Mouse (Mus musculus) urinary bladder, postnatal 25 days (tissue): ENCODE measurements at regions not wholly inside any gene's neighbourhood (a gene's known extent, or its start where the extent isn't known, plus 50 kb on each side); places are given as distances from the start of the nearest gene placed in this dataset.

Experiments used
- DNase-seq: peaks from one replicate; pipeline ENCODE4 v3.0.0; 2022; ENCODE audit warnings: low spot score

DNA sequence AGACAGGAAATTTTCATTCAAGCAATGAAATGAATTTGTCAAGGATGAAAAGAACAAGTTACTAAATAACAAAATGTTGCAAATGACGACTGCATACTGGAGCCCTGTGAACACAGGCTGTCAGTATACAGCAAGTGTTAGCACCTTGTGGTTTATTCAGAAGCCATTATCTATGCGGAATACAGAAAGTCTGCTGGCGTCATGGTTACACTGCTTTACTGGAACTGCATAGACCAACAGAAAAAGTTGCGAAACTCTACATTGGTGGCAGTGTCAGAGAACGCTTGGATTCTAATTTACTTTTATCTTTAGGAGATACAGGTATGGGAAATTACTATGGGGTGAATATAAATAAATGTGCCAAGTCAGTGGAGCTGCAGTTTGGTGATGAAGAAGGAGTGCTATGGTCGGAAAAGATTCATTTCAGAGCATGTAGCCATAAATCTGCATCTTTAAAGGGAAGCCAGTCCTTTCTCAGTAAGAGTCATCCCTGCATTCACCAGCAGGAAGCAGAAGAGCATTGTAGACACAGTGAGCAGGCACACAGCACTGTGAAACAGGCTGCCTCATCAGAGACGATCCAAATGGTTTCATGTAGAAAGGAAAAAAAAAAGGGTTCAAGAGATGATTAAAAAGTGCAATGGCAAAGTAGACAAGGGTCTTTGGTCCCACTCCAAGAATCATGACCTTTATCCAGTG lies 586.3 kb downstream of the Kctd12 start:
- no peak for DNase-seq

DNA sequence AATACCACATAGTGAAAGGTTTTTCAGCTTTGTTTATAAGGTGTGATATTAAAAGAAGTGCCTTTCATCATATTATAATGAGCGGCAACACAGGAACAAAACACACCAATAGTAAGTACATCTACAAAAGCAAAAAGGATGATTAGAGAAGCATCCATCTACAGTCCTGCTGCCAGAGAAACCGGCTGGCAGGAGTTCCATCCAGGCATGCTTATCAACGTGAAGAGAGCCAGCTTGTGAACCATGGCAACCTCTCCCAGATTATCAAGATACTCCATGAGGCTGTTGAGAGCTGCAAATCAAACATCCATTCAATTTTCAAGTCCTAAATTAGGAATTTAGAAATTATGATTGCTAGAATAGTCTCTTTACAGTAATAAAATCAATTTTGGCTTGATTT lies 590.1 kb downstream of the Kctd12 start:
- no peak for DNase-seq

DNA sequence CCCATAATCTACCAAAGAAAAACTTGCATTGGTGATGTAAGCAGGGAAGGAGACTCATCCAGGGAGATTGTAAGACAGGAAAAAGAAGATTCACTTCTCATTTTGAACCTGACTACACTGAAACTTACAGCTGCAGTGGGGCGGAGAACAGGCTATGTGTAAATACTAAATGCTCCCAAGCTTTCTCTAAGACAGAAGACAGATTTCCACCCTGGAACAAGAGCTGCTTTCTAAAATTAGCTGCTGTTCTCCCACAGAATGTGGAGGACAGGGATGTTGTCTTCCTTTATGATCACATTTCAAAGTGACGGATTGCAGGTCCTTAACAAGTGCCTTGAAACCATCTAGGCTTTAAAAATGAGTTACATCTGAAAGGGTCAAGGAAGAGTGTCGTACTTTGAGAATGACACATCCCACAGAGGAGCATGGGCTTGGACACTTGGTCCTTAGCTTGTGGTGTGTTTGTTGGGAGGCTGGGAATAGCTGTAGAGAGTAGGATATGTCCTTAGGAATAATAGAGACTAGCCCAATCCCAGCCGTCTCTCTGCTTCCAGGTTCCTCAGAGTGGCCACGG lies 609.4 kb downstream of the Kctd12 start:
- DNase-seq = no peak

DNA sequence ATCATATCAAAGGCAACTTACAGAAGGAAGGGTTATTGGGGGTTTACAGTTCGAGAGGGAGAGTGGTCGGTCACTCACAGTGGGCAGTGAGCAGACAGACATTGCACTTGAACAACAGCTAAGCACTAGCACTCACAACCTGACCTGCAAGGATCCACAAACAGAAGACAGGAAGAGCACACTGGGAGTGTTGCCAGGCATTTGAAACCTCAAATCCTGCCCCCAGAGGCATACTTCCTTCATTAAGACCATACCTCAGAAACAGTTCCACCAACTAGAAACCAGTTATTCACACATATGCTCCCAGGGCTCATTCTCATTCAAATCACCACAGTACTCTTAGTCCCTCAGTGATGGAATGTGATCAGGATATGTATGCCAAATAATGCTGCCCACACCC lies 620.8 kb downstream of the Kctd12 start:
- DNase-seq = no peak

DNA sequence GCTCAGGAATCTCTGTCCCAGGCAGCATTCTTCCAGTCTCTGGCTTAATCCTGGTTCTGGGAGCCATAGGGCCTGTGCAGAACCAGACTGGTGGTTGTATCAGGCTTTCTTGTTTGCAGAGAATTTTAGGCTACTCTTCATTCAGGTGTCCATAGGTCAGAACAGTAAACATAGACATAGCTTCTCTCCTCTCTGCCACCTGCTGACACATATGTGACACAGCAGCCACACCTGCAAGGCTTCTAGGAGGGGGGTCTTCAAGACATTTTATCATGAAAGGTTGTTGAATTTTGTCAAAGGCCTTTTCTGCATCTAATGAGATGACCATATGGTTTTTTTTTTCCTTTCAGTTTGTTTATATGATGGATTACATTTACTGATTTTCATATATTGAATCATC lies 599.7 kb downstream of the Lmo7 start:
- DNase-seq = no peak

DNA sequence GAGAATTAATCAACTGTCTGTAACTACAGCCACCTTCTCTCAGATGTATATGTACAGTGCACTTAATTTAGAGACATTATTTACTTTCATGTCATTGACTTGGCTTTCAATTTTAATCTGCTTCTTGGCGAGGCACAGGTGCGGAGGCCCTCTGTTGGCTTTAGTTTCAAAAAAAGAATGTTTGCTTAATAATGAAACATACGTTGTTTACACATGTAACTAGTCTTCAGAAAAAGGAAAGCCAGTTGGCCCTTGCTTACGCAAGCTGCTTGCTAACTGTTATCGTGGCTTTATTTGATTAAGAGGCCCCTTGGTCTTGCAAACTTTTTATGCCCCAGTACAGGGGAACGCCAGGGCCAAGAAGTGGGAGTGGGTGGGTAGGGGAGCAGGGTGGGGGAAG lies 576.6 kb downstream of the Lmo7 start:
- DNase-seq = no peak

DNA sequence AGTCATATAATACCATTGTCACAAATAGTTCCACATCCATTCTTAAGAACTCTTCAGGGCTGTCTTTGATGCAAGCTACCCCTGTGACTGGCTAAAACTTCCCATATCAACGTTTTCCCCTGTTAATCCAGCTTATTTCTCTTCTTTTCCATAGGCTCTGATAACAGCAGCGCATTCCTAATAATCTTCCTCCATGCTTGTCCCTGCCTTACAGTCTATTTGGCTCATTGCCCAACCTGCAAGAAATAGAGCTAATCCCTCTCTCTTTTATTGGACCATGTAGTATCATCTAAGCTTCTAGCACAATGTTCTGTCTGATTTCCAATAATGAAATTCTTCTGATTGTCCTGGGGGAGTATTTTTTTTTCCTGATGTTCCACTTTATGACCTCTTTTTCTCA lies 573.1 kb downstream of the Lmo7 start:
- DNase-seq = no peak

DNA sequence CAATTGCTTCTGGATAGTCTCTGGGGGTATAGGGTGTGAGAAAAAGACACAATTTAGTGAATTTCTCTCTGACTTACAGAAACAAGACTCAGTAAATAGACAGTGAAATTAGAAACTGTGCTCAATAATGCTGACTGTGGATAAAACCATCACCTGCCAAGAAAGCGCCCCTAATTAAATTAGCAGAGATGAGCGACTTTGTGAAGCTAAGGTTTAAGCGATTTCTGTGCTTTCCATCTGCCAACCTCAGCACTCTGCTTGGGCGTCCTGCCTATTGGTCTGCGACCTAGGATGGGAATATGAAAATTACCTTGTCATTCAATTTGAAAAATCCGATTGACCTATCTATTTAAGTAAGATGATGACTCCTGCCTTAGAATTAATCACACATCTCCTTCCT lies 570.5 kb downstream of the Lmo7 start:
- no peak for DNase-seq

DNA sequence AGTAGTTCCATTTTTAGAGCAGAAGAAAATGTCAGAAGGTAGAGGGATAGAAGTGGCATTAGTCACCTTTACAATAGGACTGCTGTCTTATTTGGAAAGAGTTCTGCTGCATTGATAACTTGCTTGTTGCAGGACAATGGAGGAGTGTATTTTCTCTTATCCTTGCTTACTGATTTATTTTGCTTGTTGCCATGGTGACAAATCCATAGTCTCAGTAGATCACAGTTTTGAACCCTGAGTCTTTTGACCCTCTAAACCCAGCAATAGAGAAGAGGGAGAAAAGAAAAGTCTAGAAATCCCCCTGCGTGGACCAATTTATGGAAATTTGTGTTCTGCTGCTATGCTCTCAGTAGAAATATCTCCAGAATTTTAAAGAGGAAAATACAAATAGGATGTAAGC lies 561.6 kb downstream of the Lmo7 start:
- no peak for DNase-seq

DNA sequence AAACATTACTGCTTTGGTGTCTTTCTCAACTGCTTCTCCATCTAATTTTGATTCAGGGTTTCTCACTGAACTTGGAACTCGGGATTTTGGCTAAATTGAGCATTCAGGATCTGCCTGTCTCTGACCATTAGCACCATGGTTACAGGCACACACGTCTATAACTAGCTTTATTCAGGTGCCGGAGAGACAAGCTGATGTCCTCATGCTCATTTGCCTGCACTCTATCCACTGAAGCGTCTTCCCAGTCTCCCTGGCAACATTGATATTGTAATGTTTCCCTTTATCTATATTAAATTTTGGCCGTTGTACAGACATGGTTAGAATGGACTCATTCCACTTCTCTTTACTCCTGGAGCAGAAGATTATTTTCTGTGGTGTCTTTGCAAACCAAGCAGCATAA lies 520.3 kb downstream of the Lmo7 start:
- no peak for DNase-seq

DNA sequence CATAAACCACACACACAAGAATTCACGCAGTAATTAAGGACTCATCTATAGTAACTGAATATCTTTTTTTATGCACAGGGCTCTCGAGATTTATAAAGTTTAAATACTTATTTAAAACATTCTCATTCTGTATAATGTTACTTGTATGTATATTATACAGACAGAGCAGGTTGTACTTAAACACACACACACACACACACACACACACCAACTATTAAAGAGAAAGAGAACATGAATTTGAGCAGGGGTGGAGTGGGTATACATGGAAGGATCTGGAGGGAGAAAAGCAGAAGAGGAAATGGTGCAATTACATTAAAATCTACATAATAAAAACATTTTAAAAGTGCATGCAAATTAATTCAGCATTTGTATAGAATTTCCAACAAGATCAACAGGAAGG lies 518.8 kb downstream of the Lmo7 start:
- no peak for DNase-seq

DNA sequence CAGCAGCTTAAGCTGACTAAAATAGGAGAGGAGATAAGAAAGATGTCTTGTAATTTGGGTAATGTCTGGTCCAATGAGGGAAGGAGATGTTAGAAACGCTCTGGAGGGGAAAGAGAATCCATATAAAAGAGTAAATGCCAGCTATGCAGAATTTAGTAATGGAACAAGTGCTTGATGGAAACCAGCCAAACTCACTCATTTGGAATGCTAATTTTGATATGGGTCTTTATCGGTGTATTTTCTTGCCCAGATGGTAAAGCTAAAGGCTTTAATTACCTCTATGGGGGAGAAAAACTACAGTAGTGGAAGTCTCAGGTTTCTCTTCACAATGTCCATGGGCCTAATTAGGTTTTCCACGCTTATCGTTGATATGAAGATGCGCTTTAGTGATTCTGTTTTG lies 518.3 kb downstream of the Lmo7 start:
- no peak for DNase-seq

DNA sequence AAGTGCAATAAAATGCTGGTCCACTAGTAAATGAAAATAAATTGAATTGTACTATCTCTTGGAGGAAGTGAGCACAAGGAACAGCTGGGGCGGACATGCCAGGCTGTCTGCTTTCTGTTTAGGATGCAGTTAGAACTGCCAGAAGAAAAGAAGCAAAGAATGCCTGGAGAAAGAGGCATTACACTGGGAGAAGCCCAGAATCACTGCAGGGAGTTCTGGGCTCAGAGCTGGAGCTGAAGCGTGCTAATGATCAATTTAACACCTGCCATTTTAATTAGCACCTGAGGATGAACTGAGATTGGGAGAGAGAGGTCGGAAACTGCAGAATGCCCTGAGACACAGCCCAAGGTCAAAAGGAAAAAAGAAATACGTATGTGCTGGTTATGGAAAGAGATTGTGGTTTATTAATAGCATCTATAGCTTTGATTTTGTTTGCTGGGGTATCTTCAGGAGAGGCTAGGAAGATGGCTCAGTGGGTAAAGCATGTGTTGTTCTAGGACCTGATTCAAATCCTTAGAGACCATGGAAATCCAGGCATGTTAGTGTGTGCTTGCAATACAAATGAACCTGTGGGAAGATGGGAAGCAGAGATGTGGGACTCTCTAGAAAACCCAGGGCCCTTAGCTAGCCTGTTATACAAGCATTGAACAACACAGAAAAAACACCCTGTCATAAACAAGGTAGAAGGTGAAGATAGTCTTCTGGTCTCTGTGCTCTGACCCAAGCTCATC lies 514.2 kb downstream of the Lmo7 start:
- DNase-seq = no peak

DNA sequence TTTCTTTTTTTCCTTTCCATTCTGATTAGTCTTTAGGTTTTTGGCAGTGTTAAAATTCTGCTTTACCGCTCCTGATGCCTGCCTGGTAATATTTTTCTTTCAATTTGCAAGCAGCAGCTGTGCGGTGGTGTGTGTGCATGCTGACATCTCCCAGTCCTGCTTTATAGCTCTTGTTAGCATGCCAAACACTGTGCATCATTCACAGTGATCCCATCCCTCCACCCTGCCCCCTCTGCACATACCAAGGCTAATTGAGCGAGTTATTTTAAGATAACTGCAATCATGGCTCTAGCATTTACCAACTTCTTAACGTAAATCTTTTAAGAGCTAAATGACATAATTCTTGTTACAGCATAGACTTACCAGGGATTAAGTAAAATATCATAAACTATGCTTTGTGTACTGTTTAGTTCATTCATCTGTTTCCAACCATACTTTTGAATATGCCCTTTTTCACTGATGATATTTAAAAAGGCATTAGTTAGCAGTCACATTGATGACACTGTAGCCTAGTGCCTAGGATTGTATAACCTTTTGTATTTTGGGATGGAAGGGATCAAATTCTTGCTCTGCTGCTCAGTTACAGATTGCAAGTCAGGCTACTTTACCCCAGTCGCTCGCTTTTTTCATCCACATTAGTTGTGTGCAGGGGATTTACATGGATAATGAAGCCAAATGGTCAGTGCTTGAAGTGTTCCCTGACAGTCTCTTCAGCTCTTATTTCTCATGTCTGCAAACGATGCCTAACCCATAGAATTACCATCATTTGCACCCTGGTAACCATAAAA lies 487.0 kb downstream of the Lmo7 start:
- DNase-seq = no peak

DNA sequence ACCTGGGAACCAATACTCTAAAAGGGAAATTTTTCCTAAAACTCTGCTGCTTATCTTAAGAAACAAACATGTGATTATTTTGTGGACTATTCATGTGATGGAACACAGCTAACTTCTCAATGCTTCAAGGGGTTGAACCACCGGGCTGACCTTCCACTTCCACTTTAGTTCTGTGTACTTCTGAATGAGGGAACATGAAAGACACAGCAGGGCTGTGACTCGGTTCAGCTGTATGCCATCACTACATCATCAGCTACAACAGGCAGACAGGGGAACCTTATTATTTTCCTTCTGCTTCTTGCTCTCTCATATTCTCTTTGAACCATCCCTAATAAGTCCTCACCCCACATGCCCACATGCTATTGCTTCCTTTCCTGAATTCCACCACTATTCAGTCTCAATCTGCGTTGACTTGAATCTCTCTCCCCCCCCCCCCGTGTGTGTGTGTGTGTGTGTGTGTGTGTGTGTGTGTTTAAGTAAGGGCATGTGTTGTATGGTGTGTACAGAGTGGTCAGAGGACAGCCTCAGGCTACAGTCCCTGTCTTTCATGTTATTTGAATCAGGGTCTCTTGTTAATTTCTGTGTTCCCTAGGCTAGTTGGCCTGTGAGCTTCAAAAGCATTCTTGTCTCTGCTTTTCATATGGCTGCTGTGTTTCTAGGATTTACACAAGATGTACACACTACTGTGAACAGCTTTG lies 485.7 kb downstream of the Lmo7 start:
- no peak for DNase-seq

DNA sequence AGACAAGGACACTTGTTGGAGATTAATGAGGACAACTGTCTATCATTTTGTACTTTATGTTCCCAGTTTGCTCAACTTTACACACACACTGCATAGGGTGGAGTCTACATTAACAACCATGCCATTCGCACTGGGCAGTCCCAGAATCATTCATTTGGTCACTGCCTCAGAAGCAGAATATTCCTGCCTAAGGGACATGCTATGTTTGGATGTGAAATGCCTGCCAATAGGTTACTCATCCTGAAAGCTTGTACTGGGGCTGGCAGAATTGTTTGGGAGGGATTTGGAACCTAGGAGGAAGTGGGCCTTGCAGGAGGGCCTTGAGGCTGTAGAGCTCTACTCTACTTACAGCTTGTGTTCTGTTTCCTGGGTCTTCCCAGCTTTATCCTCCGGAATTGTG lies 482.3 kb downstream of the Lmo7 start:
- no peak for DNase-seq

DNA sequence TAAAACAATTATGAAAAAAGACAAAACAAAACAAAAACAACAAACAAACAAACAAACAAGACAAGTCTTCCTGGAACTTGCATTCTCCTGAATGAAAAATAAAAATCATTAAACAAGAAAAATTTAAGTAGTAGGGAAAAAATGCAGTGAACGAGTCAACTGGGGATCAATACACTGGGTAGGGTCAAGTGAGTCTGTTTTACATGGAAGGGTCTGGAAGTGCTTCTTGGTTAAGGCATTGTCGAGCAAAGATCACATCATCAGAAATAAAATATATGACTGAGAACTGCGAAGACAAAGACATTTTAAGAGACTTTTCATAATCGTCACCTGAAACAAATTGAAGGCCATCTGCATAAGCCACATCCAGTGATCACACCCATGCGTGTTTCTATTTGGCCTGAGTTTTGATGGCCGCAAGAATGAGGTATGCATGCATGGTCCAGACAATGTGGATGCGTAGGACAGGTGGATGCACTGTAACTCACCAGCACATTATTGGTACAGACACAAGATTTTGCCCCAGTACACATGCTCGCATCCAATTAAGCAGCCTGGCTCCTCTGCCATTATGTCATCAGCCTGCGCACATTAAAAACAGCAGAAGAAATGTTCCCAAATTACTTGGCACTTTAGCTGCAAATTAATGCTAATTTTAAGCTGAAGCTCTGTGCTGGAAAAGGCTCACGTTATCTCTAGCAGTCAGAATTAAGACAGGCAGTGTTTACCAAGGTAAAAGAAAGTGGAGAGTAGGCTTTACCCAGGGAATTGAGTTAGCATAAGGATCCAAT lies 475.3 kb downstream of the Lmo7 start:
- DNase-seq = no peak

DNA sequence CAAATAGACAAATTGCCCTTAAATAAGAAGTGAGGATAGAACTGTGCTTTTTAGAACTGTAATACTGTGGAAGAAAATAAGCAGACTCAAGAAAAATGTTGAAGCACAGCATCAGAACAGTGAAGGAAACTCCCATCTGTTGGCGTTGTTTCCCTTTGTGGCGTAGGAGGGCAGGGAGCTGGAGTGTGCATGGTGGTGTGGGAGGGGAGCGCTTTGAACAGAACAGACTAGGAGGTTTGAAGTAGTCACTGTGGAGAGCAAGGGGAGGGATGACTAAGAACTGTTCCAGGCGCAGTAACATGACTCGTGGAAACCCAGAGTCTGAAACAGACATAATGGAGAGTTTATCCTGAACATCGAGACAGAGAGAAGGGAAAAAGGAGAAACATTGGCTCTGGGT lies 469.7 kb downstream of the Lmo7 start:
- DNase-seq = no peak

DNA sequence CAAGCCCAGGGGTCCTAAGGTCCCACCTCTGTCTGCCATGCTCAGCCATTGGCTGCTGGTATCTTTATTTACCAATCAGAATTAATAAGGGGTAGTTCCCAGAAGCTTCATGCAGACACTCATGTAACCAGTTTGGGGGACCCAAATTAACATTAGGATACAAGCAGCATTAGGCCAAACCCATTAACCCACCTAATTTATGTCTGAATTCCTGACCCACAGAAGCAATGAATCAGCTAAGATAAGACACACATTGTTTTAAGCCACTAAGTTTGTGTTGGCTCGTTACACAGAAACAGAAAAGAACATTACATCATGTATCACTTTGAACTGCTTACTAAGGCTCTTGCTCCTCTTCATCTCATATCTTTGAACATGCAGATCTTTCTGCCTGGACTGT lies 461.0 kb downstream of the Lmo7 start:
- DNase-seq = no peak

DNA sequence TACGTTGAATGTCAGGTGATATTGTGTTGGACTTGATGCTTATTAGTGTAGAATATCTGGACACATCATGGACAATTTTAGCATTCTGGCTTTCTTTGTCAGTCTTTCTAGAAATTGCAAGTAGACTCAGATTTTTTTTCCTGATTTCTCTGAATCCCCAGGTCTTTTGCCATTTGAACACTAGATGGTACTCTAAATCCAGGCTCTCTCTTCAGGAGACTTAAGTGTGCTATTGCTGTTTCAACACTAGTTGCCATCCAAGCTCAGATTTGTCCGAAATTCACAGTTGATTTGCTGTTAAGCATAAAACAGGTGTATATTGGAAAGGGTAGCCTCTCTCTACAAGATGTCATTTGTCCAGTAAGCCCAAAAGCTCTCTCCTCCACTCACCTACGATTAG lies 451.5 kb downstream of the Lmo7 start:
- no peak for DNase-seq

DNA sequence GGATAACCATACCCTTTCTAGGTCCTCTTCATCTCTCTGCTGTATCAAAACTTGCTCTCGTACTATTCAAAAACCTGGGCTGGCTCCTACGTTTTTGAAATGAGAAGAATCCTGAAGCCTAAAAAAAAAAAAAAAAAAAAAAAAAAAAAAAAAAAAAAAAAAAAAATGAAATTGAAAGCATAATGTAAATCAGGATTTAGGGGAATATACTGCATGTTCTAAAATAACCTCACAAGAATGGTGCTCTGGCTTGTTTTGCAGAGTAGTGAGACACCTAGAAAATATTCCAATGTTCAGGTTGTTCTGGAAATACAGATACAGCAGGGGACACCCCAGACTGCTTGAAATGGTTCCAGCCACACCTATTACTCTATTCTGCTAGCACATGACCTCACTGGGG lies 442.0 kb downstream of the Lmo7 start:
- no peak for DNase-seq
